Mouse (Mus musculus) G1E (cell line): ENCODE measurements around the gene Ssty1. TPM values are rescaled to one million over a fixed set of nuclear protein-coding genes. Genes with fewer than 3 reads are reported as not detected.
"Not testable (repeated sequence)": the region's sequence is repeated elsewhere in the genome, so short reads cannot be mapped to it uniquely, and the experiment has no call there.

Experiments used
- ATAC-seq: 2 replicates; pipeline ENCODE4 v1.8.0; 2016; ENCODE audit warnings: mild to moderate bottlenecking; ENCODE audit not compliant: insufficient number of reproducible peaks, poor library complexity, low FRiP score, severe bottlenecking; ENCODE audit errors: extremely low read depth
- DNase-seq: peaks from one replicate; pipeline ENCODE4 v3.0.0; 2012; ENCODE audit warnings: low spot score
- H3K27me3 ChIP-seq: 2 replicates; pipeline ENCODE4 v1.6.1; 2012; ENCODE audit warnings: mild to moderate bottlenecking, low read length, inconsistent platforms; ENCODE audit not compliant: insufficient read depth
- H3K36me3 ChIP-seq: replicated peaks from 2 replicates; pipeline ENCODE3; 2012; ENCODE audit warnings: mild to moderate bottlenecking, inconsistent platforms
- H3K4me1 ChIP-seq: 2 replicates; pipeline ENCODE4 v1.6.1; 2012; ENCODE audit warnings: low read depth, low read length, inconsistent platforms, mixed read lengths; ENCODE audit not compliant: insufficient read depth
- H3K4me3 ChIP-seq: 2 replicates; pipeline ENCODE4 v1.5.1; 2012; ENCODE audit warnings: low read depth, mild to moderate bottlenecking, inconsistent platforms, low read length, moderate library complexity, mixed read lengths
- H3K9me3 ChIP-seq: replicated peaks from 2 replicates; pipeline ENCODE4 v1.6.1; 2012; ENCODE audit warnings: inconsistent platforms
- polyA plus RNA-seq: library from polyadenylated mRNA; stranded (reverse); fragments of >175 nt; gene quantifications from 2 replicates; pipeline ENCODE4 v1.2.3, GENCODE M21; 2012
- total RNA-seq, 2 experiments: library from RNA; stranded (forward) in 1 of 2; stranded (reverse) in 1 of 2; fragments of 200-1000 nt in 1 of 2; fragments of >200 nt in 1 of 2; fragmentation: Nextera tagmentation in 1 of 2; gene quantifications; 2 replicates each; pipeline ENCODE4 v1.2.3; 2014 to 2017

Gene Ssty1
- not detected in 2 replicates for total RNA-seq (2014; fragmentation: Nextera tagmentation)
- not detected in 2 replicates for total RNA-seq (2017)
- polyA plus RNA-seq: not detected in 2 replicates

GRCm38 (mm10) chrY:18088816-18089215, at the start of gene Ssty1:
TSS of gene Ssty1 (plus strand) at chrY:18089116.
- not testable (repeated sequence) for H3K36me3 ChIP-seq, ATAC-seq, H3K4me1 ChIP-seq, H3K4me3 ChIP-seq, H3K27me3 ChIP-seq, DNase-seq, H3K9me3 ChIP-seq

GRCm38 (mm10) chrY:18061712-18062111, 27.2 kb upstream of the Ssty1 start, which contains the start of gene Gm21764:
TSS of gene Gm21764 (minus strand) at chrY:18061812.
- H3K27me3 ChIP-seq, ATAC-seq, H3K36me3 ChIP-seq, H3K4me1 ChIP-seq, H3K9me3 ChIP-seq, DNase-seq, H3K4me3 ChIP-seq: not testable (repeated sequence)

Other genes starting within 250 kb of the Ssty1 start
- gene Gm21904, start 242.8 kb upstream of the Ssty1 start, total RNA-seq (2014; fragmentation: Nextera tagmentation): not detected in 2 replicates
- gene Gm21904, start 242.8 kb upstream of the Ssty1 start, total RNA-seq (2017): not detected in 2 replicates
- gene Gm21904, start 242.8 kb upstream of the Ssty1 start, polyA plus RNA-seq: not detected in 2 replicates
- not detected in 2 replicates for gene Gm20772, start 214.4 kb upstream of the Ssty1 start, total RNA-seq (2014; fragmentation: Nextera tagmentation)
- not detected in 2 replicates for gene Gm20772, start 214.4 kb upstream of the Ssty1 start, total RNA-seq (2017)
- not detected in 2 replicates for gene Gm20772, start 214.4 kb upstream of the Ssty1 start, polyA plus RNA-seq
- not detected in 2 replicates for gene Gm20831, start 214.4 kb upstream of the Ssty1 start, total RNA-seq (2014; fragmentation: Nextera tagmentation)
- gene Gm20831, start 214.4 kb upstream of the Ssty1 start, total RNA-seq (2017): not detected in 2 replicates
- not detected in 2 replicates for gene Gm20831, start 214.4 kb upstream of the Ssty1 start, polyA plus RNA-seq
- not detected in 2 replicates for gene Srsy, start 151.8 kb upstream of the Ssty1 start, total RNA-seq (2014; fragmentation: Nextera tagmentation)
- not detected in 2 replicates for gene Srsy, start 151.8 kb upstream of the Ssty1 start, total RNA-seq (2017)
- not detected in 2 replicates for gene Srsy, start 151.8 kb upstream of the Ssty1 start, polyA plus RNA-seq
- gene Gm21764, start 27.3 kb upstream of the Ssty1 start, total RNA-seq (2014; fragmentation: Nextera tagmentation): not detected in 2 replicates
- gene Gm21764, start 27.3 kb upstream of the Ssty1 start, total RNA-seq (2017): not detected in 2 replicates
- not detected in 2 replicates for gene Gm21764, start 27.3 kb upstream of the Ssty1 start, polyA plus RNA-seq